Mouse (Mus musculus) MEL (cell line): Measurements from ENCODE around the gene Adgrg1. TPM values are rescaled to one million over a fixed set of nuclear protein-coding genes. Genes with fewer than 3 reads are reported as not detected.

Experiments used
- DNase-seq: peaks from one replicate; pipeline ENCODE4 v3.0.0; 2011; ENCODE audit warnings: low read depth, low spot score
- H3K27ac ChIP-seq: 2 replicates; pipeline ENCODE4 v1.5.1; 2012; ENCODE audit warnings: low read depth, mild to moderate bottlenecking, control low read depth, low read length, moderate library complexity; ENCODE audit not compliant: control insufficient read depth
- H3K27me3 ChIP-seq, 2 experiments: fragments of 150-350 bp in 1 of 2; sonication (generic) in 1 of 2; 2 replicates each; pipeline ENCODE4 v1.6.1; 2012; ENCODE audit warnings: low read length in 2 of 2, mild to moderate bottlenecking in 2 of 2, improper control_type of control experiment in 1 of 2, moderate library complexity in 1 of 2; ENCODE audit not compliant: insufficient read depth in 2 of 2, control insufficient read depth in 1 of 2
- H3K36me3 ChIP-seq, 2 experiments: 2 replicates each; pipeline ENCODE4 v1.6.1; 2012 to 2014; ENCODE audit warnings: low read length in 2 of 2, improper control_type of control experiment in 1 of 2, inconsistent platforms in 1 of 2, mild to moderate bottlenecking in 1 of 2; ENCODE audit not compliant: insufficient read depth in 2 of 2, control insufficient read depth in 1 of 2
- H3K4me1 ChIP-seq, 2 experiments: fragments of 150-350 bp in 1 of 2; sonication (generic) in 1 of 2; 2 replicates each; pipeline ENCODE4 v1.6.1; 2012; ENCODE audit warnings: low read length in 2 of 2, improper control_type of control experiment in 1 of 2, mild to moderate bottlenecking in 1 of 2; ENCODE audit not compliant: insufficient read depth in 2 of 2, control insufficient read depth in 1 of 2
- H3K4me3 ChIP-seq, 2 experiments: fragments of 150-350 bp in 1 of 2; sonication (generic) in 1 of 2; 2 replicates each; pipeline ENCODE4 v1.5.1; 2012; ENCODE audit warnings: low read depth in 2 of 2, low read length in 2 of 2, mild to moderate bottlenecking in 2 of 2, moderate library complexity in 2 of 2, control low read depth in 1 of 2, improper control_type of control experiment in 1 of 2; ENCODE audit not compliant: control insufficient read depth in 1 of 2, insufficient read depth in 1 of 2
- H3K79me2 ChIP-seq: 2 replicates; pipeline ENCODE4 v1.6.1; 2012; ENCODE audit warnings: mild to moderate bottlenecking, low read length, moderate library complexity; ENCODE audit not compliant: control insufficient read depth, poor library complexity, insufficient read depth
- H3K9ac ChIP-seq: 2 replicates; pipeline ENCODE4 v1.6.1; 2012; ENCODE audit warnings: low read depth, mild to moderate bottlenecking, control low read depth, low read length, moderate library complexity; ENCODE audit not compliant: control insufficient read depth, poor library complexity, severe bottlenecking
- H3K9me3 ChIP-seq: fragments of 150-350 bp; sonication (generic); replicated peaks from 2 replicates; pipeline ENCODE4 v1.6.1; 2012; ENCODE audit warnings: mild to moderate bottlenecking, low read length, improper control_type of control experiment, moderate library complexity; ENCODE audit not compliant: insufficient read depth
- ELF1 ChIP-seq: IDR thresholded peaks from 2 replicates; pipeline ENCODE4 v1.6.1; 2014; ENCODE audit warnings: low read depth, mild to moderate bottlenecking, inconsistent platforms, low read length, improper control_type of control experiment, moderate library complexity
- EP300 ChIP-seq, 2 experiments: IDR thresholded peaks; 2 replicates each; pipeline ENCODE4 v1.6.1; 2011; ENCODE audit warnings: improper control_type of control experiment in 2 of 2, low read length in 2 of 2, low read depth in 1 of 2, mild to moderate bottlenecking in 1 of 2
- MAZ ChIP-seq: IDR thresholded peaks from 2 replicates; pipeline ENCODE4 v1.6.1; 2012; ENCODE audit warnings: low read depth, mild to moderate bottlenecking, inconsistent platforms, low read length, improper control_type of control experiment
- MXI1 ChIP-seq: IDR thresholded peaks from 2 replicates; pipeline ENCODE4 v1.6.1; 2011; ENCODE audit warnings: mild to moderate bottlenecking, low read depth, low read length, improper control_type of control experiment
- POLR2A ChIP-seq, 2 experiments: IDR thresholded peaks; 2 replicates each; pipeline ENCODE4 v1.6.1; 2011 to 2012; ENCODE audit warnings: low read length in 2 of 2, mild to moderate bottlenecking in 2 of 2, control low read depth in 1 of 2, improper control_type of control experiment in 1 of 2, low read depth in 1 of 2, moderate library complexity in 1 of 2; ENCODE audit not compliant: control insufficient read depth in 1 of 2, insufficient read depth in 1 of 2, poor library complexity in 1 of 2
- RAD21 ChIP-seq: IDR thresholded peaks from 2 replicates; pipeline ENCODE4 v1.6.1; 2011; ENCODE audit warnings: mild to moderate bottlenecking, low read depth, low read length, improper control_type of control experiment
- SIN3A ChIP-seq: IDR thresholded peaks from 2 replicates; pipeline ENCODE4 v1.6.1; 2012; ENCODE audit warnings: low read length, improper control_type of control experiment, inconsistent platforms
- TAL1 ChIP-seq: IDR thresholded peaks from 2 replicates; pipeline ENCODE4 v1.6.1; 2012; ENCODE audit warnings: mild to moderate bottlenecking, inconsistent platforms, low read length, moderate library complexity, mixed read lengths
- USF1 ChIP-seq: IDR thresholded peaks from 2 replicates; pipeline ENCODE4 v1.6.1; 2014; ENCODE audit warnings: low read depth, mild to moderate bottlenecking, inconsistent platforms, low read length, improper control_type of control experiment, moderate library complexity
- ZNF384 ChIP-seq: IDR thresholded peaks from 2 replicates; pipeline ENCODE4 v1.6.1; 2012; ENCODE audit warnings: low read depth, mild to moderate bottlenecking, inconsistent platforms, low read length, improper control_type of control experiment
- polyA plus RNA-seq, 2 experiments: library from polyadenylated mRNA; stranded (reverse) in 1 of 2; unstranded in 1 of 2; fragments of >175 nt in 1 of 2; fragments of >200 nt in 1 of 2; gene quantifications; 2 replicates each; pipeline versions ENCODE4 v1.2.1 to v1.2.4; 2012; ENCODE audit warnings: low replicate concordance in 2 of 2, low read depth in 1 of 2; ENCODE audit not compliant: insufficient read length in 2 of 2, insufficient read depth in 1 of 2, missing spikeins in 1 of 2
- total RNA-seq: library from RNA; depleted of rRNA; stranded (reverse); fragments of 300-350 nt; gene quantifications from 2 replicates; pipeline ENCODE4 v1.2.3, GENCODE M21; 2012; rRNA removed

Adgrg1 gene
- 4.2 and 7.2 TPM in 2 replicates for total RNA-seq
- polyA plus RNA-seq = 10 to 100 TPM in 1 of 2 experiments, not detected in 1; 33.2 TPM

DNA sequence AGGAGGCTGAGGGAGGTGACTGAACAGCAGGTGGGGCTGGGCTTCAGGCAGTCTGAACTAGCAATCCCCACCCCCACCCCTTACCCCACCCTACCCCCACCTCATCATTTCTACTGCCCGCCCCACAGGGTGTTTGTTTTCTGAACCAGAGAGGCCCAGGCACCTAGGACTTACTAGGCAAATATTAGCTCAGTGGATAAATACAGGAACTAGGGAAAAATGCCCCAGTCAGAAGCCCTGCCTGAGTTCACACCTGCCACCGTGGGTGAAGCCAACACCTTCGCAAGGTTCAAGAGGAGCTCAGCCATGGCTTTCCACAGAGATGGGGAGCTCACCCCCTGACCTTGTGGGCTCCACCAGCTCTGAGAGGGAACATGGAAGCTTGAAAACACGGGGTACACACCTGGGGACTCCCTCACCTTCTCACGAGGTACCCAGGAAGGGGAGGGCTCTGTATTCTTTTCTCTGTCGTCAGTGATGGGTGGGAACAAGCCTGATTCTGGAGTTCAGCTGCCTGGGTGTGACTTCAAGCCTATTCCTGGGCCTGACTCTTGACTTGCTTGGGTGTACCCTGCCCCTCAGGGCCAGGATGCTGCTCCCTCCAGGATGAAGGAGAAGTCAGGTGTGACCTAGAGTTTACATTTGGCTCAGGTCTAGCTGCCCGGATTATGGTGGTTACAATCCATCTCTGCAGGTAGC, at the start of gene Adgrg1:
Adgrg1 (plus strand) TSS at position 285 of the 699 bp plus-strand sequence.
- 0 out of 4 replicates have a peak, but pooled peaks cover 0 to 8% of the 10 kb centered on the region in 2 experiments for H3K4me1 ChIP-seq

GRCm38 (mm10) chr8:94928227-94928626, 46.3 kb upstream of the Adgrg1 start:
- no peak overlapping the region for H3K9ac ChIP-seq
- H3K4me1 ChIP-seq = no peaks in the 10 kb centered on the region
- no peaks in the 10 kb centered on the region for H3K9me3 ChIP-seq
- DNase-seq = no peak
- H3K79me2 ChIP-seq = no peaks in the 10 kb centered on the region
- peaks cover 4% of the 10 kb centered on the region in 2 experiments; a peak in 2 of 4 replicates for H3K27me3 ChIP-seq
- H3K36me3 ChIP-seq = peaks cover 0 to under 1% of the 10 kb centered on the region in 2 experiments; a peak in 1 of 4 replicates
- TF ChIP-seq USF1 (no peak), MAZ (no peak), TAL1 (no peak)
- no peak overlapping the region for H3K27ac ChIP-seq
- no peak overlapping the region for H3K4me3 ChIP-seq

More for the DNA sequence above, at the start of gene Adgrg1:
- Histone ChIP-seq H3K36me3 (no peaks in the 10 kb centered on the region), H3K27ac (no peak within 1 kb of the TSS), H3K9me3 (no peaks in the 10 kb centered on the region), H3K27me3 (no peaks in the 10 kb centered on the region), H3K4me3 (no peak within 1 kb of the TSS), H3K9ac (no peak within 1 kb of the TSS), H3K79me2 (no peaks in the 10 kb centered on the region)
- TF ChIP-seq ELF1 = no peak
- no peak for TF ChIP-seq MXI1
- no peak for DNase-seq

DNA sequence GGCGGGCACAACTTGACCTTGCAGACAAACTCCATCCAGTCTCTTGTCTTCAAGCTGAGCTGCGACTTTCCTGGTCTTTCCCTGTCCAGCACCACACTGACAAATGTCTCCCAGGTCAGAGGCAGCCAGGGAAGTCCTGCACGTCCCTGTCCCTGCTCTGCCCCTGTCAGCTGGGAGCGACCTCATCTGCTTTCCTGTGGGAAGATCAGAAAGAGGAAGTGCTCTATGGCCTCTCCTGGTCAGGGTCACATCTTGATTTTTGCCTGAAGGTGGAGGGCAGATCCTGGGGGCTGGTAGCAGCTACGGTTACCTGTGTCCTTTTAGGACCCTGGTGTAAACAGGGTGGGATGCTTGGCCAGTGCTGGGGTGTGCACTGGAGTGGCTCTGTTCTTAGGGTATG, 40.6 kb upstream of the Adgrg1 start:
- Histone ChIP-seq H3K27me3 (0 out of 4 replicates have a peak, but pooled peaks cover 0 to 1% of the 10 kb centered on the region in 2 experiments), H3K9me3 (no peaks in the 10 kb centered on the region), H3K9ac (no peak overlapping the region), H3K79me2 (no peaks in the 10 kb centered on the region), H3K4me3 (no peak overlapping the region), H3K4me1 (no peaks in the 10 kb centered on the region), H3K36me3 (no peaks in the 10 kb centered on the region), H3K27ac (no peak overlapping the region)
- no peak for DNase-seq
- TF ChIP-seq SIN3A (no peak), EP300 (IDR thresholded peaks at IDR 0.05; ENCODE audit: low read depth in 1 of 2, low read length in 2 of 2) (no peak)

DNA sequence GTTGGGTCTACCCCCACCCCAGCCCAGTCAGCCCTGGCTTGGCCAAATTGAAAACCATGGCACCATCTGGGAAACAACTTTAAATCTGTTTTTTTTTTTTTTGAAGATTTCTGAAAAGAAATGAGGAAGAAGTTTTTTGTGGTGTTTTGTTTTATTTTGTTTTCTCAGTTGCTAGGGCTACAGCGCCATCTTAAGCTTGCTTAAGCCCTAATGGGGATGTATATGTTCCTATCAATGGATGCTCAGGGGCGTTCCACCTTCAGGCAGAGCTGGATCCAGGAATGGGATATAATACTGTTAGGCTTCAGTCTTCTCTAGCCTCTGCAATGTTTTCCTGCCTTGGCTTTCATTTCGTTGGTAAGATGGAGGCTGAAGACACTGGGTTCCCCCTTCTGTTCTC, 39.4 kb upstream of the Adgrg1 start:
- no peak for DNase-seq
- TF ChIP-seq MXI1 (no peak), ZNF384 (peak; percentile 42; the same call in 1 of the 2 replicates), RAD21 (peak; percentile 26), POLR2A (IDR thresholded peaks at IDR 0.05; ENCODE audit: control insufficient read depth in 1 of 2, insufficient read depth in 1 of 2, low read depth in 1 of 2, low read length in 2 of 2, poor library complexity in 1 of 2) (no peak)
- Histone ChIP-seq H3K4me3 (no peak overlapping the region), H3K36me3 (no peaks in the 10 kb centered on the region), H3K9me3 (no peaks in the 10 kb centered on the region), H3K4me1 (no peaks in the 10 kb centered on the region), H3K27ac (no peak overlapping the region), H3K27me3 (0 out of 4 replicates have a peak, but pooled peaks cover 0 to 1% of the 10 kb centered on the region in 2 experiments), H3K79me2 (no peaks in the 10 kb centered on the region), H3K9ac (no peak overlapping the region)
